18 mouse cellular contexts compared by ENCODE assay signal in genomic region chr6:91690646-91691045, GRCm38 (mm10). TPM values are rescaled to one million over a fixed set of nuclear protein-coding genes. Genes with fewer than 3 reads are reported as not detected.
DNase-seq lines count a peak whose midpoint lies in the region; ATAC-seq and TF ChIP-seq lines count a peak whose summit lies in the region.
"Had no signal": no experiment of that assay in that cellular context is flagged by ENCODE, and none has a peak within 500 bp of the region (broad histone marks: within the 10 kb centered on the region; RNA-seq: fewer than 3 reads in every experiment).

No protein-coding gene starts in this region.

- 69% methylated on average over 7 of the region's 7 CpGs for WGBS in kidney, embryonic 14.5 days
- 28% methylated on average over 7 of the region's 7 CpGs for WGBS in small intestine, adult 2 months
- 90% methylated on average over 7 of the region's 7 CpGs for WGBS in forebrain, embryonic 14.5 days
- 91% methylated on average over 7 of the region's 7 CpGs for WGBS in forebrain, embryonic 16.5 days

- no peak for TF ChIP-seq POLR2A in embryonic fibroblast, embryonic 13.5 days (IDR thresholded peaks at IDR 0.05; ENCODE audit: low read depth, low read length)
- no peak for TF ChIP-seq POLR2A in small intestine, adult 2 months (IDR thresholded peaks at IDR 0.05; ENCODE audit: low read depth, low read length)

- H3K27me3 ChIP-seq in kidney, embryonic 14.5 days (ENCODE audit: control insufficient read depth, insufficient read depth, low read length): no peaks in the 10 kb centered on the region
- H3K27me3 ChIP-seq in small intestine, adult 2 months (ENCODE audit: control insufficient read depth, insufficient read depth, low read length): no peaks in the 10 kb centered on the region
- H3K27me3 ChIP-seq in forebrain, embryonic 14.5 days (replicated peaks; ENCODE audit: control insufficient read depth, insufficient read depth, low read length): no peaks in the 10 kb centered on the region
- H3K27me3 ChIP-seq in forebrain, embryonic 16.5 days (replicated peaks; ENCODE audit: control insufficient read depth, insufficient read depth, low read length): no peaks in the 10 kb centered on the region
- H3K27me3 ChIP-seq: liver, embryonic 13.5 days had no signal

- peaks cover 11% of the 10 kb centered on the region; the same call in 1 of the 2 replicates for H3K36me3 ChIP-seq in kidney, embryonic 14.5 days (ENCODE audit: control insufficient read depth, insufficient read depth, low read length)
- H3K36me3 ChIP-seq in small intestine, adult 2 months (ENCODE audit: control insufficient read depth, insufficient read depth, low read length): peaks cover 34% of the 10 kb centered on the region
- peaks cover 16% of the 10 kb centered on the region; the same call in 1 of the 2 replicates for H3K36me3 ChIP-seq in forebrain, embryonic 14.5 days (ENCODE audit: control insufficient read depth, insufficient read depth, low read length)
- H3K36me3 ChIP-seq in forebrain, embryonic 16.5 days (ENCODE audit: control insufficient read depth, insufficient read depth): no peaks in the 10 kb centered on the region; the same call in 1 of the 2 replicates

- no peak overlapping the region for H3K9ac ChIP-seq in kidney, embryonic 14.5 days (ENCODE audit: low read depth, low read length)
- no peak overlapping the region for H3K9ac ChIP-seq in forebrain, embryonic 14.5 days (ENCODE audit: low read length)
- no peak overlapping the region for H3K9ac ChIP-seq in forebrain, embryonic 16.5 days (replicated peaks; ENCODE audit: low read depth, low read length)
- H3K9ac ChIP-seq: forebrain, postnatal 0 days; liver, embryonic 13.5 days had no signal

- peak overlapping the region; percentile 23; the same call in 1 of the 2 replicates for H3K4me3 ChIP-seq in gastrocnemius, adult 2 months
- H3K4me3 ChIP-seq in embryonic fibroblast, embryonic 13.5 days (ENCODE audit: insufficient read depth, low read length): no peak overlapping the region
- H3K4me3 ChIP-seq in kidney, embryonic 14.5 days (ENCODE audit: low read length): no peak overlapping the region
- peak overlapping the region; percentile 21 for H3K4me3 ChIP-seq in small intestine, adult 2 months (ENCODE audit: low read depth, low read length)
- no peak overlapping the region for H3K4me3 ChIP-seq in forebrain, embryonic 14.5 days (ENCODE audit: low read depth, low read length)
- H3K4me3 ChIP-seq in forebrain, embryonic 16.5 days (replicated peaks; ENCODE audit: low read length): no peak overlapping the region
- H3K4me3 ChIP-seq: liver, embryonic 13.5 days had no signal

- no peak overlapping the region for H3K4me2 ChIP-seq in kidney, embryonic 14.5 days (replicated peaks; ENCODE audit: low read depth, low read length)
- H3K4me2 ChIP-seq in forebrain, embryonic 14.5 days (ENCODE audit: low read length): no peak overlapping the region
- H3K4me2 ChIP-seq in forebrain, embryonic 16.5 days (ENCODE audit: low read length): no peak overlapping the region
- H3K4me2 ChIP-seq: liver, embryonic 13.5 days; midbrain, embryonic 11.5 days had no signal

- peaks cover 32% of the 10 kb centered on the region for H3K4me1 ChIP-seq in embryonic fibroblast, embryonic 13.5 days (ENCODE audit: control insufficient read depth, insufficient read depth, low read length)
- H3K4me1 ChIP-seq in kidney, embryonic 14.5 days (ENCODE audit: control insufficient read depth, insufficient read depth, low read length): peaks cover 62% of the 10 kb centered on the region
- peaks cover 52% of the 10 kb centered on the region for H3K4me1 ChIP-seq in small intestine, adult 2 months (ENCODE audit: control insufficient read depth, insufficient read depth, insufficient read length, low read length)
- peaks cover 15% of the 10 kb centered on the region for H3K4me1 ChIP-seq in forebrain, embryonic 14.5 days (ENCODE audit: control insufficient read depth, insufficient read depth, low read length)
- H3K4me1 ChIP-seq in forebrain, embryonic 16.5 days (replicated peaks; ENCODE audit: control insufficient read depth, insufficient read depth, low read length): peaks cover 46% of the 10 kb centered on the region

- peak overlapping the region; percentile 68; the same call in 1 of the 2 replicates for H3K27ac ChIP-seq in gastrocnemius, adult 2 months
- H3K27ac ChIP-seq in embryonic fibroblast, embryonic 13.5 days (ENCODE audit: insufficient read depth, low read length): peak overlapping the region; percentile 49; the same call in 1 of the 2 replicates
- peak overlapping the region; percentile 30; the same call in 1 of the 2 replicates for H3K27ac ChIP-seq in kidney, embryonic 14.5 days (ENCODE audit: low read depth, low read length)
- peak overlapping the region; percentile 94 for H3K27ac ChIP-seq in small intestine, adult 2 months (ENCODE audit: insufficient read depth, low read depth, low read length)
- no peak overlapping the region for H3K27ac ChIP-seq in forebrain, embryonic 14.5 days (ENCODE audit: low read depth, low read length)
- H3K27ac ChIP-seq in forebrain, embryonic 16.5 days (ENCODE audit: low read length): no peak overlapping the region
- H3K27ac ChIP-seq: liver, embryonic 13.5 days had no signal

- intact Hi-C loops in gastrocnemius, adult 2 months (cut with DNase I): no loop called here

- TF ChIP-seq CTCF in gastrocnemius, adult 2 months (IDR thresholded peaks at IDR 0.05): no peak
- TF ChIP-seq CTCF in embryonic fibroblast, embryonic 13.5 days (IDR thresholded peaks at IDR 0.05; ENCODE audit: borderline replicate concordance, insufficient read depth, low read length): no peak
- no peak for TF ChIP-seq CTCF in small intestine, adult 2 months (IDR thresholded peaks at IDR 0.05; ENCODE audit: extremely low read depth, insufficient read length, insufficient replicate concordance, low read depth, low read length)

- ATAC-seq in kidney, embryonic 14.5 days (ENCODE audit: low FRiP score, low TSS enrichment): peak; percentile 47; the same call in 1 of the 2 replicates
- no peak for ATAC-seq in forebrain, embryonic 14.5 days
- no peak for ATAC-seq in forebrain, embryonic 16.5 days
- ATAC-seq: forebrain, postnatal 0 days; hindbrain, embryonic 16.5 days had no signal

- H3K9me3 ChIP-seq in kidney, embryonic 14.5 days (ENCODE audit: control insufficient read depth, low read length): no peaks in the 10 kb centered on the region
- H3K9me3 ChIP-seq in forebrain, embryonic 14.5 days (replicated peaks; ENCODE audit: control insufficient read depth, low read length): no peaks in the 10 kb centered on the region
- no peaks in the 10 kb centered on the region for H3K9me3 ChIP-seq in forebrain, embryonic 16.5 days (ENCODE audit: control insufficient read depth, low read length)
- H3K9me3 ChIP-seq: liver, embryonic 13.5 days had no signal

- DNase-seq in gastrocnemius, adult 2 months: no peak
- DNase-seq in gastrocnemius, postnatal 4 days (ENCODE audit: low spot score in 2 of 2): no peak
- DNase-seq in forebrain, embryonic 14.5 days (ENCODE audit: low spot score): no peak
- DNase-seq in frontal cortex, postnatal 10 days (ENCODE audit: low spot score in 2 of 2): no peak
- DNase-seq: adrenal gland, postnatal 25 days; embryo, embryonic 11 days; forebrain, postnatal 0 days; heart, postnatal 10 days; layer of hippocampus, adult 9-11 months; liver, embryonic 13.5 days; lung, postnatal 36 days; thymus, postnatal 25 days had no signal

RNA-seq across cellular contexts. Expression of gene Slc6a6, which starts 6.8 kb away (rescaled TPM):
- total RNA-seq in gastrocnemius, adult 2 months (2021): 10 to 100 TPM; 67.0 to 91.9 TPM
- 10 to 100 TPM; 53.5 to 56.9 TPM for total RNA-seq in gastrocnemius, postnatal 4 days (2021)
- 79.8 and 108 TPM in 2 replicates for polyA plus RNA-seq in embryonic fibroblast, embryonic 13.5 days (2011; ENCODE audit: insufficient read length, low read depth, missing spikeins)
- 51.7 and 95.1 TPM in 2 replicates for polyA plus RNA-seq in kidney, embryonic 14.5 days (2014; fragmentation: Nextera tagmentation; extraction: Ambion mirVana)
- 44.0 and 124 TPM in 2 replicates for polyA plus RNA-seq in small intestine, adult 2 months (2012; rRNA removed)
- polyA plus RNA-seq in forebrain, embryonic 14.5 days (2014; fragmentation: Nextera tagmentation; extraction: Ambion mirVana): 45.6 and 71.7 TPM in 2 replicates
- polyA plus RNA-seq in forebrain, embryonic 16.5 days (2015; fragmentation: Nextera tagmentation; extraction: Ambion mirVana): 98.6 and 107 TPM in 2 replicates

Comparison
In these comparisons a context has a peak if more than half of its experiments do, and no peak if none do; other contexts are left out.
1. H3K27ac ChIP-seq: peak in gastrocnemius, adult 2 months (single experiment), embryonic fibroblast, embryonic 13.5 days (single experiment), kidney, embryonic 14.5 days (single experiment) and small intestine, adult 2 months (single experiment); none in forebrain, embryonic 14.5 days (single experiment) and forebrain, embryonic 16.5 days (single experiment).
2. H3K4me3 ChIP-seq: peak in gastrocnemius, adult 2 months (single experiment) and small intestine, adult 2 months (single experiment); none in embryonic fibroblast, embryonic 13.5 days (single experiment), kidney, embryonic 14.5 days (single experiment), forebrain, embryonic 14.5 days (single experiment) and forebrain, embryonic 16.5 days (single experiment).